Mouse (Mus musculus): ENCODE data around the gene Parpbp. TPM values are rescaled to one million over a fixed set of nuclear protein-coding genes. Genes with fewer than 3 reads are reported as not detected.

The Parpbp gene
- 11.2 and 13.5 TPM in 2 replicates for polyA plus RNA-seq (2015; fragmentation: Nextera tagmentation; extraction: Ambion mirVana)

- no peaks in the 10 kb centered on the region for H3K9me3 ChIP-seq (ENCODE audit: low read length)
- peaks cover 14% of the 10 kb centered on the region for H3K36me3 ChIP-seq (ENCODE audit: insufficient read depth, low read length)
- WGBS: under 1% methylated on average over 53 of the region's 53 CpGs
- H3K4me2 ChIP-seq (replicated peaks; ENCODE audit: low read depth, low read length): peak within 1 kb of the TSS; percentile 68
- peak within 1 kb of the TSS; percentile 95 for H3K4me3 ChIP-seq (ENCODE audit: low read length)
- peak within 1 kb of the TSS; percentile 90 for H3K9ac ChIP-seq (replicated peaks; ENCODE audit: low read length)
- no peaks in the 10 kb centered on the region for H3K27me3 ChIP-seq (ENCODE audit: insufficient read depth, low read length)
- no peak within 1 kb of the TSS; the same call in 1 of the 2 replicates for H3K27ac ChIP-seq (ENCODE audit: low read length)
- peak; percentile 99 for ATAC-seq (ENCODE audit: low FRiP score, low TSS enrichment)
- peaks cover 24% of the 10 kb centered on the region for H3K4me1 ChIP-seq (ENCODE audit: insufficient read depth, low read length)
These were observed at the start of gene Parpbp, which contains the start of gene Nup37 for GRCm38 (mm10) chr10:88146707-88147477. Gene Parpbp (minus strand): TSS chr10:88146941. Gene Nup37 (plus strand): TSS chr10:88146992.

DNA sequence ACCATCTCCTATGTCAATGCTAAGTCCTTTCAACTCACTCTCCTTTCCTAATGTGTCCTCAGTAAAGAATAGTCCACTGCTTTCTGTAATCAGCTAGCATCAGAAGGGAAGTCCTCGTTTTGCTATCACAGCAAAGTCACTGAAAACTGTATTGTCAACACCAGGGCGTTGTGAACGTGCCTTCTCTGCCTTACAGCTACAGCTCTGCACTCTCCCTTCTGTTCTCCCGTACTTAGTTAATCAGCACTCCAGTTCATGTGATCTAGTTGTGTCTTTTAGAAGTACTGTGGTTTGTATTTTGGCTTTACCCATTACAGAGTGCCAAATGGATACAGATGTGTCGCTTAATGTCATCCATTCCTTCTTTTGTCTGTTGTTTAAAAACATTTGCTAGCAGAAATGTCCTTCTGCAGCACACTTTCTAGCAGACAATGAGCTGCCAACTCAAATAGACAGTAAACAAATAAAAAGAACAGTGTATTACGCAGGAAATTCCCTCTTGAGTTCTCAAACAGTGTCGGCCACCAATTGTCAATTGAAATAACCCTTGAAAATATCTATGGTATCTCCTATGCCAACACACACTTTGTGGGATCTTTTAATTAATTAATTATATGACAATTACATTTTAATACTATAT lies 20.8 kb upstream of the Parpbp start:
- no peaks in the 10 kb centered on the region for H3K27me3 ChIP-seq (ENCODE audit: insufficient read depth, low read length)
- no peak for ATAC-seq (ENCODE audit: low FRiP score, low TSS enrichment)
- no peaks in the 10 kb centered on the region for H3K9me3 ChIP-seq (ENCODE audit: low read length)
- H3K9ac ChIP-seq (replicated peaks; ENCODE audit: low read length): no peak overlapping the region
- H3K4me1 ChIP-seq (ENCODE audit: insufficient read depth, low read length): no peaks in the 10 kb centered on the region
- H3K4me2 ChIP-seq (replicated peaks; ENCODE audit: low read depth, low read length): no peak overlapping the region
- WGBS: 88% methylated on average over 7 of the region's 7 CpGs
- peaks cover 14% of the 10 kb centered on the region; the same call in 1 of the 2 replicates for H3K36me3 ChIP-seq (ENCODE audit: insufficient read depth, low read length)
- no peak overlapping the region for H3K27ac ChIP-seq (ENCODE audit: low read length)
- no peak overlapping the region for H3K4me3 ChIP-seq (ENCODE audit: low read length)

DNA sequence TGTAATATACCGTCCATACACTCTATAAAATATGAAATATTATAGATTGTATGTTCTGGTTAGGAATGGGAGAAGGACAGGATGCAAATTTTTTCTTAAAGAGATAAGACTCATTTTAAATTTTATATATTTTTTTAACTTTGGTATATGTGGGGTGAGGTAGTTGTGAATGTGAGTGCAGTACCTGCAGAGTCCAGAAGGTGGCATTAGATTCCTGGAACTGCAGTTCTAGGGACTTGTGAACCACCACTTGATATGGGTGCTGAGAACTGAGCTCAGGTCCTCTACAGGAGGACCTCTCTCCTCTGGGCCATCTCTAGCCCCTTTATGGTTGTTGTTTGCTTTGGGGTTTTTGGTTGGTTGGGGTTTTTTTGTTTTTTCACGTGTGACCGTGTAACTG lies 19.4 kb upstream of the Parpbp start:
- WGBS: 99% methylated on average over 3 of the region's 3 CpGs
- Histone ChIP-seq H3K9ac (replicated peaks; ENCODE audit: low read length) (no peak overlapping the region), H3K27ac (ENCODE audit: low read length) (no peak overlapping the region), H3K4me1 (ENCODE audit: insufficient read depth, low read length) (no peaks in the 10 kb centered on the region), H3K36me3 (ENCODE audit: insufficient read depth, low read length) (peaks cover 16% of the 10 kb centered on the region), H3K27me3 (ENCODE audit: insufficient read depth, low read length) (no peaks in the 10 kb centered on the region), H3K9me3 (ENCODE audit: low read length) (no peaks in the 10 kb centered on the region), H3K4me3 (ENCODE audit: low read length) (no peak overlapping the region), H3K4me2 (replicated peaks; ENCODE audit: low read depth, low read length) (no peak overlapping the region)
- no peak for ATAC-seq (ENCODE audit: low FRiP score, low TSS enrichment)

GRCm38 (mm10) chr10:88162676-88163075 lies 15.9 kb upstream of the Parpbp start:
- H3K4me1 ChIP-seq (ENCODE audit: insufficient read depth, low read length): no peaks in the 10 kb centered on the region
- no peak for ATAC-seq (ENCODE audit: low FRiP score, low TSS enrichment)
- no peaks in the 10 kb centered on the region for H3K9me3 ChIP-seq (ENCODE audit: low read length)
- peaks cover 29% of the 10 kb centered on the region for H3K36me3 ChIP-seq (ENCODE audit: insufficient read depth, low read length)
- H3K27ac ChIP-seq (ENCODE audit: low read length): no peak overlapping the region
- 94% methylated on average over 5 of the region's 5 CpGs for WGBS
- no peak overlapping the region for H3K4me3 ChIP-seq (ENCODE audit: low read length)
- no peaks in the 10 kb centered on the region for H3K27me3 ChIP-seq (ENCODE audit: insufficient read depth, low read length)
- no peak overlapping the region for H3K9ac ChIP-seq (replicated peaks; ENCODE audit: low read length)
- H3K4me2 ChIP-seq (replicated peaks; ENCODE audit: low read depth, low read length): no peak overlapping the region

DNA sequence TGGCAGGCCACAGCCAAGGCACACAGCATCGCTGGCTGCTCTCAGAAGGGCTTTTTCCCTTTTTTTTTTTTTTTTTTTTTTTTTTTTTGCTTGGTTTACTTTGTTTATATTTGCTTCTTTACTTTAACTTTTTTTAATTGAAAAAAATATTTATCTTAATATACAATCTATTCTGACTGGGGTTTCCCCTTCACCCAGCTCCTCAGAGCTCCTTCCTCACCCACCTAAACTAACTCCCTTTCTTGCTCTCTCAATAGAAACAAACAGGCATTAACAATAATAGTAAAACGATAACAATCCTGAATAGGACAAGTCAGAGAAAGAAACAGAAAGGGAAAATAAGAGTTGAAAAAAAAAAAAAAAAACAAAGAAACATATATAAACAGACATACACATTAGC lies 15.4 kb upstream of the Parpbp start:
- Histone ChIP-seq H3K36me3 (ENCODE audit: insufficient read depth, low read length) (peaks cover 29% of the 10 kb centered on the region), H3K4me1 (ENCODE audit: insufficient read depth, low read length) (no peaks in the 10 kb centered on the region), H3K4me2 (replicated peaks; ENCODE audit: low read depth, low read length) (no peak overlapping the region), H3K9ac (replicated peaks; ENCODE audit: low read length) (no peak overlapping the region), H3K9me3 (ENCODE audit: low read length) (no peaks in the 10 kb centered on the region), H3K4me3 (ENCODE audit: low read length) (no peak overlapping the region), H3K27me3 (ENCODE audit: insufficient read depth, low read length) (no peaks in the 10 kb centered on the region), H3K27ac (ENCODE audit: low read length) (no peak overlapping the region)
- no peak for ATAC-seq (ENCODE audit: low FRiP score, low TSS enrichment)
- 92% methylated on average over 2 of the region's 2 CpGs for WGBS

GRCm38 (mm10) chr10:88151658-88152057 lies 4.9 kb upstream of the Parpbp start:
- 89% methylated on average over 6 of the region's 6 CpGs for WGBS
- no peak for ATAC-seq (ENCODE audit: low FRiP score, low TSS enrichment)
- H3K4me2 ChIP-seq (replicated peaks; ENCODE audit: low read depth, low read length): no peak overlapping the region
- peaks cover 8% of the 10 kb centered on the region for H3K4me1 ChIP-seq (ENCODE audit: insufficient read depth, low read length)
- H3K27me3 ChIP-seq (ENCODE audit: insufficient read depth, low read length): no peaks in the 10 kb centered on the region
- H3K9ac ChIP-seq (replicated peaks; ENCODE audit: low read length): no peak overlapping the region
- no peak overlapping the region for H3K4me3 ChIP-seq (ENCODE audit: low read length)
- no peaks in the 10 kb centered on the region for H3K9me3 ChIP-seq (ENCODE audit: low read length)
- no peak overlapping the region for H3K27ac ChIP-seq (ENCODE audit: low read length)
- peaks cover 34% of the 10 kb centered on the region for H3K36me3 ChIP-seq (ENCODE audit: insufficient read depth, low read length)

- WGBS: 94% methylated on average over 4 of the region's 4 CpGs
- Histone ChIP-seq H3K27me3 (ENCODE audit: insufficient read depth, low read length) (no peaks in the 10 kb centered on the region), H3K4me2 (replicated peaks; ENCODE audit: low read depth, low read length) (no peak overlapping the region), H3K36me3 (ENCODE audit: insufficient read depth, low read length) (peaks cover 34% of the 10 kb centered on the region), H3K4me1 (ENCODE audit: insufficient read depth, low read length) (peaks cover 18% of the 10 kb centered on the region), H3K27ac (ENCODE audit: low read length) (no peak overlapping the region), H3K9ac (replicated peaks; ENCODE audit: low read length) (no peak overlapping the region), H3K4me3 (ENCODE audit: low read length) (no peak overlapping the region), H3K9me3 (ENCODE audit: low read length) (no peaks in the 10 kb centered on the region)
- ATAC-seq (ENCODE audit: low FRiP score, low TSS enrichment): no peak
These were observed 3.6 kb upstream of the Parpbp start for GRCm38 (mm10) chr10:88150381-88150780.

GRCm38 (mm10) chr10:88146187-88146586 lies 554 bp downstream of the Parpbp start:
- Histone ChIP-seq H3K27me3 (ENCODE audit: insufficient read depth, low read length) (no peaks in the 10 kb centered on the region), H3K4me3 (ENCODE audit: low read length) (peak overlapping the region; percentile 95), H3K4me1 (ENCODE audit: insufficient read depth, low read length) (peaks cover 24% of the 10 kb centered on the region), H3K36me3 (ENCODE audit: insufficient read depth, low read length) (peaks cover 10% of the 10 kb centered on the region), H3K9me3 (ENCODE audit: low read length) (no peaks in the 10 kb centered on the region), H3K27ac (ENCODE audit: low read length) (no peak overlapping the region), H3K9ac (replicated peaks; ENCODE audit: low read length) (peak overlapping the region; percentile 90), H3K4me2 (replicated peaks; ENCODE audit: low read depth, low read length) (peak overlapping the region; percentile 68)
- ATAC-seq (ENCODE audit: low FRiP score, low TSS enrichment): peak; percentile 7; the same call in 1 of the 2 replicates
- 13% methylated on average over 7 of the region's 7 CpGs for WGBS

DNA sequence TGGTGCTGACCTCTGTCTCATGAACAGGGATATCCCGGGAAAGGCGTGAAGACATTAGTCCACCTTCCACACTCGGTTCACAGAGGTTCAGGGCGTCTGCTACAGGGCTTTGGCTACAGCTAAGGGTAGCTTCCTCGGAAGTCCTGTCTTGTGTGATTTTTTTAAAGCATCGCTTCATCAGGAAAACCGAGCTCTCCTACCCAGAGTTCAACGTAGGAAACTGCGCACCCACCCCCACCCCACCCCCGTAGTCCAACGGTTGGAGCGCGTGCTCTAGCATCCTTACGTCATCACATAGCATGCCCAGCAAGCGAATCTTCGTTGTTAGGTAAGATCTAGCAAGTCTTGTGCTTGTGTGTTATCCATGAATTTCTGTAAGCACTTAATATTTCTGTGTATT lies 11.1 kb downstream of the Parpbp start:
- Histone ChIP-seq H3K9me3 (ENCODE audit: low read length) (no peaks in the 10 kb centered on the region), H3K9ac (replicated peaks; ENCODE audit: low read length) (no peak overlapping the region), H3K27me3 (ENCODE audit: insufficient read depth, low read length) (no peaks in the 10 kb centered on the region), H3K4me2 (replicated peaks; ENCODE audit: low read depth, low read length) (no peak overlapping the region), H3K27ac (ENCODE audit: low read length) (no peak overlapping the region), H3K4me1 (ENCODE audit: insufficient read depth, low read length) (no peaks in the 10 kb centered on the region), H3K4me3 (ENCODE audit: low read length) (no peak overlapping the region), H3K36me3 (ENCODE audit: insufficient read depth, low read length) (peaks cover 3% of the 10 kb centered on the region; the same call in 1 of the 2 replicates)
- ATAC-seq (ENCODE audit: low FRiP score, low TSS enrichment): no peak
- 95% methylated on average over 16 of the region's 16 CpGs for WGBS

DNA sequence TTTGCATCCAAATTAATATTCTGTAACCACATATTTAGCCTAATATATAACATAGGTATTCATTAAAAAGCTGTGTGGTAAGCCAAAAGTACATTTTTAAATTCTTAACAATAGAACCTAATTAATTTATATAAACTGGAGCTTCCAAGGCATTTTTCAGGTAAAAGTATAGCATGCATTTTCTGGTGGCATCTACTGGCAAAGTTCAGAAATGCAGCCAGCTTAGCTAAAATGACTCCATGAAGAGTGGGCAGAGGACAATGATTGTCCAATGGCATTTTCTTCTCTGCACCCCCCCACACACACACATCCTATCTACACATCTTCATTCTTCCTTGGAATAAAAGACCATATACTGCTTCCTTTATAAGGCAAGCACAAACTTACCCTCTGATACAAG lies 27.0 kb downstream of the Parpbp start:
- Histone ChIP-seq H3K27ac (ENCODE audit: low read length) (no peak overlapping the region), H3K4me2 (replicated peaks; ENCODE audit: low read depth, low read length) (no peak overlapping the region), H3K27me3 (ENCODE audit: insufficient read depth, low read length) (no peaks in the 10 kb centered on the region), H3K36me3 (ENCODE audit: insufficient read depth, low read length) (peaks cover 4% of the 10 kb centered on the region; the same call in 1 of the 2 replicates), H3K9ac (replicated peaks; ENCODE audit: low read length) (no peak overlapping the region), H3K4me1 (ENCODE audit: insufficient read depth, low read length) (no peaks in the 10 kb centered on the region), H3K4me3 (ENCODE audit: low read length) (no peak overlapping the region), H3K9me3 (ENCODE audit: low read length) (no peaks in the 10 kb centered on the region)
- ATAC-seq (ENCODE audit: low FRiP score, low TSS enrichment): no peak

Data from kidney, embryonic 16.5 days (tissue).